Mouse (Mus musculus): Measurements from ENCODE around the gene Slc35d2.

DNA sequence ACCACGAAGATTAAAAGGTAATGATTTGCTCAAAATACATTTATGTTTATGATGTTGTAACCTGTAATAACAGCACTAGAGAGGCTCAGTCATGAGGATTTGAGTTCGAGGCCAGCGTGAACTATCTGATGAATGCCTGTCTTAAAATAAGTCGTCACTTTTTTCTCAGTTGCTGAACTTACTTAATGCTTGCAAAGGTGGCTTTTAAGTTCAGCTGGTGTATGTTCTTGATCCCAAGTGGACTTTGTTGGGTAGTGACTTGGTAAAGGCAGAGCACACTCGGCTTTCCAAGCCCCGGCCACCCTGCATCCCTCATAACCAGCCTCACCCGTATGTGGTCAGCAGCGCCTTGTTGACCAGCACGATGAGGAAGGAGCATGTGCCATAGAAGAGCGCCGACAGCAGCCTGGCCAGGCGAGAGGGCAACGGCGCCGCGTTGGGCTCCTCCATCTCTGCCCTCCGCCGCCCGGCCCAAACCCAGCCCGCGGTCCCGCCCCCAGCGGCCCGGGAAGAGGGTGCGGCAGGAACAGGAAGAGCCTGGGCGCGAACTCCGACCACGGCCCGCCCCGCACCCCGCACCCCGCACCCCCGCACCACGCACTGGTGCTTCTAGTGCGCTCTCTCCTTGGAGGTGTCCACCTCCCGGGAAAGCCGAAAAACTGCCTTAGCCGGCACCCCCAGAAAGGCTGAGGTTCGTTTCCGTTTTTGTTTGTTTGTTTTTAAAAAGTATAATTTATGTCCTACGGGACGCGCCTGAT lies at the start of gene Slc35d2:
- no peak for TF ChIP-seq CTCF (IDR thresholded peaks at IDR 0.05; ENCODE audit: control insufficient read depth, insufficient read depth, insufficient replicate concordance, low read depth, low read length)
- no peak for TF ChIP-seq POLR2A (IDR thresholded peaks at IDR 0.05; ENCODE audit: control insufficient read depth, low read depth, low read length)
